Mouse (Mus musculus) embryonic facial prominence, embryonic 13.5 days (tissue): ENCODE measurements around the gene Cox5b. TPM values are rescaled to one million over a fixed set of nuclear protein-coding genes. Genes with fewer than 3 reads are reported as not detected.
"Not testable (repeated sequence)": the region's sequence is repeated elsewhere in the genome, so short reads cannot be mapped to it uniquely, and the experiment has no call there.

ENCODE experiments used
- ATAC-seq: fragments of 200-750 bp; cut with Nextera tagmentation; 2 replicates; pipeline ENCODE4 v1.8.0; 2017; ENCODE audit warnings: low read depth; ENCODE audit not compliant: insufficient number of reproducible peaks, insufficient read depth, low FRiP score, low TSS enrichment
- H3K27ac ChIP-seq: fragments of 300-500 bp; sonication (generic); 2 replicates; pipeline ENCODE4 v1.5.1; 2015; ENCODE audit warnings: moderate library complexity, mild to moderate bottlenecking, inconsistent platforms
- H3K27me3 ChIP-seq: fragments of 300-500 bp; sonication (generic); 2 replicates; pipeline ENCODE4 v1.6.1; 2015; ENCODE audit warnings: mild to moderate bottlenecking, inconsistent platforms
- H3K36me3 ChIP-seq: fragments of 300-500 bp; sonication (generic); 2 replicates; pipeline ENCODE4 v1.6.1; 2015; ENCODE audit warnings: mild to moderate bottlenecking, inconsistent platforms
- H3K4me1 ChIP-seq: fragments of 300-500 bp; sonication (generic); 2 replicates; pipeline ENCODE4 v1.6.1; 2015; ENCODE audit warnings: inconsistent platforms
- H3K4me2 ChIP-seq: fragments of 300-500 bp; sonication (generic); 2 replicates; pipeline ENCODE4 v1.6.1; 2015; ENCODE audit warnings: moderate library complexity, mild to moderate bottlenecking, inconsistent platforms
- H3K4me3 ChIP-seq: fragments of 300-500 bp; sonication (generic); 2 replicates; pipeline ENCODE4 v1.5.1; 2015; ENCODE audit warnings: mild to moderate bottlenecking, inconsistent platforms
- H3K9ac ChIP-seq: fragments of 300-500 bp; sonication (generic); 2 replicates; pipeline ENCODE4 v1.6.1; 2015; ENCODE audit warnings: mild to moderate bottlenecking, inconsistent platforms
- H3K9me3 ChIP-seq: fragments of 300-500 bp; sonication (generic); 2 replicates; pipeline ENCODE4 v1.6.1; 2016; ENCODE audit warnings: inconsistent platforms
- WGBS: fragments of 180-500 bp; shearing (Covaris S2); methylation state at CpG from one replicate; pipeline ENCODE4 v1.1.7; 2015; ENCODE audit warnings: mixed read lengths; 5-methylcytosine and 5-hydroxymethylcytosine counted together
- polyA plus RNA-seq: library from polyadenylated mRNA; unstranded; fragments of >200 nt; fragmentation: Nextera tagmentation; extraction: Ambion mirVana; gene quantifications from 2 replicates; pipeline ENCODE4 v1.2.1, GENCODE M21; 2015

The Cox5b gene
- polyA plus RNA-seq, 1 experiment from 2014 or later = 517 TPM

DNA sequence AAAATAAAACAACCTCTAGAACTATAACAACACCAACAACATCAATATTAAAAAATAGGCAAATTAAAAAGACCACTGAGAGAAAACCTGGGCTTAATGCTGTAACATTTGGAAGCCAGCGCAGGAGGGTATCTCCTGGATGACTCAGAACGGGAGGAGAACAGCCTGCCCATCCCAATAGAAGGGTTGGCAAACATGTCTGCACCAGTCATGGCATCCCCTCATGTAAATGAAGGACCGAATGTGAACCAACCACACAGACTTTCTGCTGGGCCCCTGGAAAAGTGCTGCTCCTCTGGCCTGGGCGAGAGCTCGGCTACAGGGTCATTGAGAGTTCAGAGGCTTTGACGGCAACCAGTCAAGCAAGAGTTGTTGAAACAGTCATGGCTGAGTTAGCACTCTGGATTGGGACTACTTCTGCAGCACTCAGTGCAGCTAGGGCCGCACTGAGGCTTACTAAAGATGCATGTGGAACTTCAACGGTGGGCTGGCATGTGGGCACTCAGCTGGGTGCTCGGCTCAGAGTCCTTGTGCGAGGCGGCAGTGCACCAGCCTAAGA is 26.0 kb upstream of the Cox5b start:
- Histone ChIP-seq H3K27ac (no peak overlapping the region), H3K4me2 (no peak overlapping the region), H3K27me3 (no peaks in the 10 kb centered on the region), H3K9me3 (no peaks in the 10 kb centered on the region), H3K4me1 (no peaks in the 10 kb centered on the region), H3K9ac (no peak overlapping the region), H3K36me3 (no peaks in the 10 kb centered on the region), H3K4me3 (no peak overlapping the region)
- 78% methylated on average over 11 of the region's 11 CpGs for WGBS
- no peak for ATAC-seq

- Histone ChIP-seq H3K27ac (no peak overlapping the region), H3K4me3 (no peak overlapping the region), H3K9me3 (no peaks in the 10 kb centered on the region), H3K27me3 (no peaks in the 10 kb centered on the region), H3K36me3 (no peaks in the 10 kb centered on the region), H3K4me2 (no peak overlapping the region), H3K4me1 (no peaks in the 10 kb centered on the region), H3K9ac (no peak overlapping the region)
- no peak for ATAC-seq
- 75% methylated on average over 4 of the region's 4 CpGs for WGBS
Observed at GRCm38 (mm10) chr1:36665934-36666333, 25.3 kb upstream of the Cox5b start.

- not testable (repeated sequence) for H3K27ac ChIP-seq, H3K4me1 ChIP-seq, H3K9me3 ChIP-seq, H3K9ac ChIP-seq, H3K27me3 ChIP-seq, H3K4me3 ChIP-seq, H3K36me3 ChIP-seq, ATAC-seq, H3K4me2 ChIP-seq
- 74% methylated on average over 4 of the region's 4 CpGs for WGBS
Observed at GRCm38 (mm10) chr1:36668007-36668406, 23.2 kb upstream of the Cox5b start.

GRCm38 (mm10) chr1:36670256-36670655 is 21.0 kb upstream of the Cox5b start:
- WGBS = 66% methylated on average over 4 of the region's 4 CpGs
- no peak overlapping the region for H3K9ac ChIP-seq
- H3K27me3 ChIP-seq = no peaks in the 10 kb centered on the region
- H3K4me3 ChIP-seq = no peak overlapping the region
- H3K4me2 ChIP-seq = no peak overlapping the region
- peaks cover 6% of the 10 kb centered on the region for H3K4me1 ChIP-seq
- H3K27ac ChIP-seq = no peak overlapping the region
- H3K36me3 ChIP-seq = no peaks in the 10 kb centered on the region
- H3K9me3 ChIP-seq = no peaks in the 10 kb centered on the region
- no peak for ATAC-seq

DNA sequence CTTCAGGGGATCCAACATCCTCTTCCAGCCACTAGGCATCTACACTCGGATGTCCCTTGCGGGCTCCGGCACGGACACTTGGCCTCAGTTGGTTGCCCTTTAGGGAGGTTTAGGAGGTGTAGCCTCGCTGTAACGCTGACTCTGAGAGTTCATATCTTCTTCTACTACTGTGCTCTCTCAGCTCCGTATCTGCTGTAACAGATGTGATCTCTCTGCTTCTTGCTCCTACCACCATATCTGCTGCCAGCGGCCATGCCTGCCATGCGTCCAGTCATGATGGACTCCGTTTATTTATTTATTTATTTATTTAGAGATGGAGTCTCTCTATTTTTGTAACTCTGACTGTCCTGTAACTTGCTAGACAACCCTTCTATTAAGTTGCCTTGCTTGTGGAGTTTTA is 20.0 kb upstream of the Cox5b start:
- H3K36me3 ChIP-seq = no peaks in the 10 kb centered on the region
- no peak for ATAC-seq
- WGBS = 92% methylated on average over 10 of the region's 10 CpGs
- no peak overlapping the region for H3K4me2 ChIP-seq
- no peaks in the 10 kb centered on the region for H3K27me3 ChIP-seq
- no peak overlapping the region for H3K9ac ChIP-seq
- H3K4me1 ChIP-seq = peaks cover 6% of the 10 kb centered on the region
- no peak overlapping the region for H3K4me3 ChIP-seq
- no peaks in the 10 kb centered on the region for H3K9me3 ChIP-seq
- no peak overlapping the region for H3K27ac ChIP-seq

DNA sequence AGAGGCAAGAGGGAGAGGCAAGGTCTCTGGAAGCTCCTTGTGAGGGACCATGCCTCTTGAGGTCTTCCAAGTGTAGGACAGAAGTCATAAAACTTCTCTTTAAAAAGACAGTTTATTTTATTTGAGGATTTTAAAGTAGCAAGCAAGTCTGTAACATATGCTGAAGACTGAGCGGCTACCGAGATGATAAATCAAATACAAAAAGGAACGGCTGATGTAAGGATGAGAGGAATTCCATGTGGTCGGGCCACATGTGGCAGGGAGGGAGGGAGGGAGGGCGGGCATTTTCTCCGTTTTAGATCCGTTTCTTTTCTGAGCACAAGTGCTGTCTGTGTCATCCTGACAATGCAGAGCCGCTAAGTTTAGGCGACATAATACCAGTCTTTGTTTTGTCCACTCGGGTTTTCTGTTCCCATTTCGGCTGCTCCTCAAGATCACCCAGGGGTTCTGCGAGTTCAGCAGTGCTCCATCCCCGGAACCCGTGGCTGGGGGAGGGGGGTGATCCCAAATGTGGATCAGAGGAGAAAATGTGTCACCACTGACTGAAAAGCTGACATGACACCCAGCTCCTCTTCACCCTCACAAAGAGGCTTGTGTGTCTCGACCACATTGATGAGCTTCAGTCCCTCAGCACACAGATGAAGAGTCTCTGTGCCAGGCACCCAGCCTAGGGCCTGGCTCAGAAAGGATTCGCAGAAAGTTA is 18.4 kb upstream of the Cox5b start:
- Histone ChIP-seq H3K9ac (peak overlapping the region; percentile 12; the same call in 1 of the 2 replicates), H3K4me2 (peak overlapping the region; percentile 39), H3K4me3 (no peak overlapping the region), H3K4me1 (peaks cover 6% of the 10 kb centered on the region), H3K9me3 (no peaks in the 10 kb centered on the region), H3K36me3 (no peaks in the 10 kb centered on the region), H3K27ac (peak overlapping the region; percentile 66; the same call in 1 of the 2 replicates), H3K27me3 (no peaks in the 10 kb centered on the region)
- 22% methylated on average over 16 of the region's 16 CpGs for WGBS
- ATAC-seq = no peak

GRCm38 (mm10) chr1:36674936-36675335 is 16.3 kb upstream of the Cox5b start:
- Histone ChIP-seq H3K9ac (no peak overlapping the region), H3K4me3 (no peak overlapping the region), H3K36me3 (no peaks in the 10 kb centered on the region), H3K27me3 (no peaks in the 10 kb centered on the region), H3K4me2 (no peak overlapping the region), H3K4me1 (peaks cover 6% of the 10 kb centered on the region), H3K27ac (no peak overlapping the region), H3K9me3 (no peaks in the 10 kb centered on the region)
- no peak for ATAC-seq
- whole genome bisulfite sequencing = 58% methylated on average over 3 of the region's 3 CpGs

DNA sequence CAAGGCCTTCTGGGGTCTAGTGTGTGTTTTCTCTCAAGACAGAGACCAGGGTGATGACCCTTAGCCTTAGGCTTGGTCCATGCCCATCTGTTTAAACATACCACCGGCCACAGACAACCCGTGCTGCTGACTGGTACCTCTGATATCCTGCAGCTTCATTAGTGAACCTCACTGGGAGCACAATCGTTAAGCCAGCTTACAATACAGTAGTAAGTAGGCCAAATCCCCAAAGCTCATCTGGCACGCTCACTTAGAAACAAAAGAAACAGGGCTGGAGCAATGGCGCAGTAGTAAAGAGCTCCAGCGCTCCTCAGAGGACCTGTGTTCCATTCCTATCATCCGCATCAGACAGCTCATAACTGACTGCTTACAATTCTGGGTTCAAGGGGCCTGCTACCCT is 10.4 kb upstream of the Cox5b start:
- H3K4me1 ChIP-seq = peaks cover 8% of the 10 kb centered on the region; the same call in 1 of the 2 replicates
- H3K9me3 ChIP-seq = no peaks in the 10 kb centered on the region
- no peak for ATAC-seq
- no peak overlapping the region for H3K4me2 ChIP-seq
- WGBS = 58% methylated on average over 7 of the region's 7 CpGs
- H3K9ac ChIP-seq = no peak overlapping the region
- no peaks in the 10 kb centered on the region for H3K36me3 ChIP-seq
- no peaks in the 10 kb centered on the region for H3K27me3 ChIP-seq
- no peak overlapping the region for H3K27ac ChIP-seq
- no peak overlapping the region for H3K4me3 ChIP-seq

DNA sequence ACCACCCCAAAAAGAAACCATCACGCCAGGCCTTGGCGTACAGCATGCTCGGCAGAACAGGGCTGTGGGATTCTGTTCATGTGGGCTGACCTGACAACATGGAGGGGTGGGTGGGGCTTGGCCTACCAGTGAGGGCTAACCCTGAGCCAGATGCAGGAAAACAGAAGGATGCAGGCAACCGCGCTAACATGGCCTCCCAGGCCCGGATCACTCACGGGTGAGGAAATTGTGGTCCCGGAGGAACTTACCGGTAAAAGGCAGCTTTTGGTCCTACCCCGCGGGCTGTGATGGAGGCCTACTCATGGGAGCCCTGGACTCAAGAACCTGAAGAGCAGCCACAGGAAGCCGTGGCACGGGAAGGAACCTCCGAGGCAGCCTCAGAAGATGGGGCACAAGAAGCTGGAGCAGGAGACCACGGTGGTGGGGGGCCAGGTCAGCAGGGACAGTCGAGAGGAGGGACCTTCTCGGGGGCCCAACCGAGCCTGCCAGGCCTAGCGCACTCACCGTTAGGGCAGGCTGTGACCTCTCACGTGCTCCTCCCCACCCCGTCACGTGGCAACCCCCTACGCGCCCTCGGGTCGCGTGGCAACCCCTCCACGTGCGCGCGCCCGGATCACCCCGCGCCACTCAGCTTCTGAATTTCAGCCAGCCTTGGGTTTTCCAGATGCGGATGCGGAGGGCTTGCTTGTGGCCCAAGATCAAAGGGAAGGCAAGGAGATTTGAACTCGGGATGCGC is 8.5 kb upstream of the Cox5b start, which contains the start of gene Fam178b:
Gene Fam178b, minus strand, starts transcription at position 564 of the 736 bp plus-strand sequence.
- Histone ChIP-seq H3K4me2 (0 out of 2 replicates have a peak within 1 kb of the TSS, but pooled peaks have one; percentile 7), H3K36me3 (no peaks in the 10 kb centered on the region), H3K27ac (no peak within 1 kb of the TSS; the same call in 1 of the 2 replicates), H3K4me1 (peaks cover 8% of the 10 kb centered on the region; the same call in 1 of the 2 replicates), H3K9me3 (no peaks in the 10 kb centered on the region), H3K4me3 (no peak within 1 kb of the TSS), H3K9ac (no peak within 1 kb of the TSS), H3K27me3 (no peaks in the 10 kb centered on the region)
- no peak for ATAC-seq
- WGBS = 92% methylated on average over 38 of the region's 39 CpGs

DNA sequence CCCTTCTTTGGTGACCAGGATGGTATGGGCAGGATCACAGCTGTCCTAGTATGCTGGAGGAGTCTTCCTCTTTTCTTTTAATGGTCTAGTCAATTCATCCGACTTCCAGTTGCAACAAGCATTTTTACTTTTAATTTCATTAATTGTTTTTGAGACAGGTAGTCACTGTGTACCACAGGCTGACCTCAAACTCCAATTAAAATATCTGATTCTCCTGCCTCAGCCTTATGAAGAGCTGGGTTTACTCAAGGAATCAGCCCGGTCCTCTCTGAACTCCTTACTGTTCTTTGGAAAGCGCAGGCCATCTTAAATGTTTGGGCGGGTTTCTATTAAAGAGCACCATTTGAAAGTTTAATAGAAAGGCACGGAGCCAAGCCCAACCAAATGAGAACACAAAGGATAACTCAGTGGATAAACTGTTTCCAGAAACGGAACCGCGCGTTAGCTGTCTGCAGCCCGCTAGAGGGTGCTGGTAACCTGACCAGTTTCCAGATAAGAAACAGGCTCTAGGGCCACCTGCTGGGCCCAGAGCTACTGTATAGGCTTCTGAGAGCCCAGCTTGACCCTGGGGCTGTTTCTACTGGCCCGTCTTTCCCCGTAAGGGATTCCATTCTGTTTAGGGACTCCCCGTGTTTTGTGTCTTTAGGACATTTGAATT is 7.3 kb upstream of the Cox5b start:
- 9% methylated on average over 13 of the region's 13 CpGs for WGBS
- no peak; the same call in 1 of the 2 replicates for ATAC-seq

GRCm38 (mm10) chr1:36690671-36691235 is 496 bp upstream of the Cox5b start:
- Histone ChIP-seq H3K36me3 (peaks cover 23% of the 10 kb centered on the region), H3K27ac (no peak overlapping the region; the same call in 1 of the 2 replicates), H3K4me3 (peak overlapping the region; percentile 80), H3K27me3 (no peaks in the 10 kb centered on the region), H3K9me3 (no peaks in the 10 kb centered on the region), H3K4me2 (peak overlapping the region; percentile 89), H3K4me1 (peaks cover 14% of the 10 kb centered on the region), H3K9ac (peak overlapping the region; percentile 69)
- no peak for ATAC-seq
- WGBS = 56% methylated on average over 11 of the region's 11 CpGs

More for the DNA sequence above, 7.3 kb upstream of the Cox5b start:
- H3K9me3 ChIP-seq = no peaks in the 10 kb centered on the region
- no peaks in the 10 kb centered on the region for H3K36me3 ChIP-seq
- H3K4me3 ChIP-seq = no peak overlapping the region
- H3K4me1 ChIP-seq = peaks cover 8% of the 10 kb centered on the region; the same call in 1 of the 2 replicates
- no peak overlapping the region; the same call in 1 of the 2 replicates for H3K27ac ChIP-seq
- no peak overlapping the region for H3K9ac ChIP-seq
- no peaks in the 10 kb centered on the region for H3K27me3 ChIP-seq
- H3K4me2 ChIP-seq = 0 out of 2 replicates have a peak overlapping the region, but pooled peaks have one; percentile 7
